Mouse (Mus musculus): ENCODE data around the gene Kctd4.

GRCm38 (mm10) chr14:76011062-76011457 lies 56.3 kb downstream of the Kctd4 start:
- TF ChIP-seq CHD2 (IDR thresholded peaks at IDR 0.05; ENCODE audit: low read depth, low read length) (no peak), ZNF384 (IDR thresholded peaks at IDR 0.05; ENCODE audit: low read depth, low read length) (no peak)

Data from ES-E14 (cell line).